ENCODE assay signal across 11 mouse cellular contexts in genomic region chr7:79525690-79526630, GRCm38 (mm10). TPM values are rescaled to one million over a fixed set of nuclear protein-coding genes. Genes with fewer than 3 reads are reported as not detected.
A peak's percentile ranks its signal among the peaks of the same experiment; 100 is the strongest.
DNase-seq lines count a peak whose midpoint lies in the region; ATAC-seq and TF ChIP-seq lines count a peak whose summit lies in the region.
"Had no signal": no experiment of that assay in that cellular context is flagged by ENCODE, and none has a peak within 500 bp of the region (broad histone marks: within the 10 kb centered on the region; RNA-seq: fewer than 3 reads in every experiment).

No protein-coding gene starts in this region.

- peaks cover 72% of the 10 kb centered on the region for H3K4me1 ChIP-seq in forebrain, embryonic 14.5 days (ENCODE audit: control insufficient read depth, insufficient read depth, low read length)
- H3K4me1 ChIP-seq in midbrain, embryonic 10.5 days = peaks cover 99% of the 10 kb centered on the region
- no peaks in the 10 kb centered on the region for H3K4me1 ChIP-seq in kidney, embryonic 14.5 days (ENCODE audit: control insufficient read depth, insufficient read depth, low read length)
- H3K4me1 ChIP-seq: stomach, embryonic 15.5 days had no signal

- no peak overlapping the region for H3K4me3 ChIP-seq in layer of hippocampus, adult 2 months
- no peak overlapping the region for H3K4me3 ChIP-seq in forebrain, embryonic 14.5 days (ENCODE audit: low read depth, low read length)
- peak overlapping the region; percentile 30 for H3K4me3 ChIP-seq in midbrain, embryonic 10.5 days
- no peak overlapping the region for H3K4me3 ChIP-seq in kidney, embryonic 14.5 days (ENCODE audit: low read length)
- H3K4me3 ChIP-seq: stomach, embryonic 15.5 days had no signal

- H3K27ac ChIP-seq in layer of hippocampus, adult 2 months = peak overlapping the region; percentile 85
- H3K27ac ChIP-seq in forebrain, embryonic 14.5 days (ENCODE audit: low read depth, low read length) = peak overlapping the region; percentile 100
- H3K27ac ChIP-seq in midbrain, embryonic 10.5 days (replicated peaks) = peak overlapping the region; percentile 91
- H3K27ac ChIP-seq in kidney, embryonic 14.5 days (ENCODE audit: low read depth, low read length) = no peak overlapping the region
- H3K27ac ChIP-seq: stomach, embryonic 15.5 days had no signal

- intact Hi-C loops in gastrocnemius, postnatal 36 days (cut with DNase I) = no loop called here

- 9% methylated on average over 14 of the region's 14 CpGs for WGBS in forebrain, embryonic 14.5 days
- WGBS in midbrain, embryonic 10.5 days = 17% methylated on average over 14 of the region's 14 CpGs
- WGBS in kidney, embryonic 14.5 days = 39% methylated on average over 14 of the region's 14 CpGs

- H3K4me2 ChIP-seq in forebrain, embryonic 14.5 days (ENCODE audit: low read length) = peak overlapping the region; percentile 23; the same call in 1 of the 2 replicates
- no peak overlapping the region for H3K4me2 ChIP-seq in kidney, embryonic 14.5 days (replicated peaks; ENCODE audit: low read depth, low read length)
- H3K4me2 ChIP-seq: stomach, embryonic 15.5 days had no signal

- no peaks in the 10 kb centered on the region for H3K27me3 ChIP-seq in forebrain, embryonic 14.5 days (replicated peaks; ENCODE audit: control insufficient read depth, insufficient read depth, low read length)
- H3K27me3 ChIP-seq in midbrain, embryonic 10.5 days (ENCODE audit: low read depth, poor library complexity, severe bottlenecking) = peaks cover 98% of the 10 kb centered on the region
- H3K27me3 ChIP-seq in kidney, embryonic 14.5 days (ENCODE audit: control insufficient read depth, insufficient read depth, low read length) = peaks cover 65% of the 10 kb centered on the region

- no peak for TF ChIP-seq CTCF in layer of hippocampus, adult 2 months (conservative IDR thresholded peaks at IDR 0.05)

- ATAC-seq in forebrain, embryonic 14.5 days = peak; percentile 82
- no peak for ATAC-seq in kidney, embryonic 14.5 days (ENCODE audit: low FRiP score, low TSS enrichment)

- H3K9ac ChIP-seq in forebrain, embryonic 14.5 days (ENCODE audit: low read length) = peak overlapping the region; percentile 60
- no peak overlapping the region for H3K9ac ChIP-seq in kidney, embryonic 14.5 days (ENCODE audit: low read depth, low read length)
- H3K9ac ChIP-seq: stomach, embryonic 15.5 days had no signal

- no peak for DNase-seq in layer of hippocampus, adult 2 months (ENCODE audit: low spot score in 2 of 2)
- DNase-seq in layer of hippocampus, postnatal 25 days (ENCODE audit: extremely low spot score in 1 of 2, low spot score in 1 of 2) = no peak
- peak; percentile 91 for DNase-seq in forebrain, embryonic 14.5 days (ENCODE audit: low spot score)
- peak; percentile 84 for DNase-seq in midbrain, embryonic 10.5 days (ENCODE audit: low spot score)
- peak; percentile 98 for DNase-seq in retina, postnatal 1 day
- no peak for DNase-seq in kidney, adult 18-20 months
- no peak for DNase-seq in gastrocnemius, postnatal 36 days
- DNase-seq: kidney, adult 8-10 months; lung, postnatal 4 days had no signal

- peaks cover 86% of the 10 kb centered on the region for H3K36me3 ChIP-seq in forebrain, embryonic 14.5 days (ENCODE audit: control insufficient read depth, insufficient read depth, low read length)
- H3K36me3 ChIP-seq in midbrain, embryonic 10.5 days = peaks cover 33% of the 10 kb centered on the region
- H3K36me3 ChIP-seq in kidney, embryonic 14.5 days (ENCODE audit: control insufficient read depth, insufficient read depth, low read length) = no peaks in the 10 kb centered on the region
- H3K36me3 ChIP-seq: stomach, embryonic 15.5 days had no signal

- H3K9me3 ChIP-seq in forebrain, embryonic 14.5 days (replicated peaks; ENCODE audit: control insufficient read depth, low read length) = no peaks in the 10 kb centered on the region
- no peaks in the 10 kb centered on the region for H3K9me3 ChIP-seq in midbrain, embryonic 10.5 days (replicated peaks)
- H3K9me3 ChIP-seq in kidney, embryonic 14.5 days (ENCODE audit: control insufficient read depth, low read length) = no peaks in the 10 kb centered on the region
- H3K9me3 ChIP-seq: stomach, embryonic 15.5 days had no signal

RNA-seq across cellular contexts. Expression of gene Polg, which starts 59.8 kb away (rescaled TPM):
- 100 to 1,000 TPM in 1 of 2 experiments, 10 to 100 TPM in 1; 76.5 to 101 TPM for total RNA-seq in layer of hippocampus, adult 2 months (2021)
- total RNA-seq in layer of hippocampus, postnatal 25 days (2021) = 10 to 100 TPM; 74.2 to 91.0 TPM
- 20.2 and 23.4 TPM in 2 replicates for polyA plus RNA-seq in forebrain, embryonic 14.5 days (2014; fragmentation: Nextera tagmentation; extraction: Ambion mirVana)
- 41.3 and 43.2 TPM in 2 replicates for polyA plus RNA-seq in midbrain, embryonic 10.5 days (2016; fragmentation: Nextera tagmentation; extraction: Ambion mirVana)
- polyA plus RNA-seq in kidney, embryonic 14.5 days (2014; fragmentation: Nextera tagmentation; extraction: Ambion mirVana) = 21.3 and 35.9 TPM in 2 replicates
- total RNA-seq in gastrocnemius, postnatal 36 days (2021) = 10 to 100 TPM; 30.6 to 34.2 TPM

Comparison
In these comparisons a context has a peak if more than half of its experiments do, and no peak if none do; other contexts are left out.
1. DNase-seq: peak in forebrain, embryonic 14.5 days (single experiment), midbrain, embryonic 10.5 days (single experiment) and retina, postnatal 1 day (single experiment); none in layer of hippocampus, adult 2 months (0 of 2), layer of hippocampus, postnatal 25 days (0 of 2), kidney, adult 18-20 months (single experiment) and gastrocnemius, postnatal 36 days (0 of 2).